Mouse (Mus musculus) left cerebral cortex, adult 18-20 months (tissue): ENCODE measurements around the gene Meox1. TPM values are rescaled to one million over a fixed set of nuclear protein-coding genes. Genes with fewer than 3 reads are reported as not detected.

Source experiments
- DNase-seq, 2 experiments: peaks; one replicate each; pipeline ENCODE4 v3.0.0; 2021 to 2022; ENCODE audit warnings: low spot score in 2 of 2, mixed read lengths in 1 of 2
- total RNA-seq, 2 experiments: library from RNA; stranded (reverse); gene quantifications; 2 replicates each; pipeline ENCODE4 v1.2.3; 2021

The Meox1 gene
- total RNA-seq, 2 experiments from 2014 or later, result 0.28 to 0.74 TPM

GRCm38 (mm10) chr11:101858742-101859141 lies 35.4 kb downstream of the Meox1 start:
- DNase-seq, result no peak

- DNase-seq, result no peak
These were observed 38.0 kb downstream of the Meox1 start for GRCm38 (mm10) chr11:101855950-101856712.

- no peak for DNase-seq
These were observed 43.1 kb downstream of the Meox1 start for GRCm38 (mm10) chr11:101851042-101851441.

GRCm38 (mm10) chr11:101849286-101849685 lies 44.9 kb downstream of the Meox1 start:
- DNase-seq, result no peak

- DNase-seq, result no peak
These were observed 46.7 kb downstream of the Meox1 start for GRCm38 (mm10) chr11:101847509-101847908.

- no peak for DNase-seq
These were observed 51.4 kb downstream of the Meox1 start for GRCm38 (mm10) chr11:101842773-101843163.

- DNase-seq, result no peak
These were observed 52.0 kb downstream of the Meox1 start for GRCm38 (mm10) chr11:101841998-101842772.

GRCm38 (mm10) chr11:101840405-101840804 lies 53.8 kb downstream of the Meox1 start:
- no peak for DNase-seq

GRCm38 (mm10) chr11:101839426-101839825 lies 54.7 kb downstream of the Meox1 start:
- no peak for DNase-seq

GRCm38 (mm10) chr11:101832001-101832400 lies 62.2 kb downstream of the Meox1 start:
- peak; percentile 37 to 44 for DNase-seq

- DNase-seq, result no peak
These were observed 63.6 kb downstream of the Meox1 start for GRCm38 (mm10) chr11:101830616-101831015.

- DNase-seq, result no peak
These were observed 64.1 kb downstream of the Meox1 start for GRCm38 (mm10) chr11:101830112-101830511.

- DNase-seq, result no peak
These were observed 65.5 kb downstream of the Meox1 start for GRCm38 (mm10) chr11:101828718-101829117.

Other genes with a start within 250 kb of the Meox1 start
- 10 to 100 TPM; 34.7 to 37.2 TPM for gene Arl4d, start 228.8 kb downstream of the Meox1 start, total RNA-seq
- 10 to 100 TPM; 35.5 to 37.2 TPM for gene Dhx8, start 161.5 kb downstream of the Meox1 start, total RNA-seq
- 10 to 100 TPM; 11.5 to 15.1 TPM for gene Etv4, start 109.0 kb downstream of the Meox1 start, total RNA-seq
- gene Sost, start 72.6 kb upstream of the Meox1 start, total RNA-seq, result not detected
- not detected for gene Cfap97d1, start 89.9 kb upstream of the Meox1 start, total RNA-seq
- gene Dusp3, start 92.6 kb upstream of the Meox1 start, total RNA-seq, result 100 to 1,000 TPM; 195 to 205 TPM
- 10 to 100 TPM; 77.6 to 89.6 TPM for gene Mpp3, start 134.1 kb upstream of the Meox1 start, total RNA-seq
- under 1 TPM in 1 of 2 experiments, not detected in 1; 0.19 TPM for gene Cd300lg, start 147.1 kb upstream of the Meox1 start, total RNA-seq
- 100 to 1,000 TPM; 128 to 158 TPM for gene Mpp2, start 194.1 kb upstream of the Meox1 start, total RNA-seq
- not detected for gene Ppy, start 206.9 kb upstream of the Meox1 start, total RNA-seq
- gene Pyy, start 213.5 kb upstream of the Meox1 start, total RNA-seq, result not detected